13 mouse cellular contexts compared by ENCODE assay signal in genomic region chr9:70760974-70761373, GRCm38 (mm10).
DNase-seq lines count a peak whose midpoint lies in the region; ATAC-seq and TF ChIP-seq lines count a peak whose summit lies in the region.
"Had no signal": no experiment of that assay in that cellular context is flagged by ENCODE, and none has a peak within 500 bp of the region (broad histone marks: within the 10 kb centered on the region; RNA-seq: fewer than 3 reads in every experiment).

No protein-coding gene starts in this region.

- no peak overlapping the region for H3K4me2 ChIP-seq in heart, embryonic 15.5 days
- H3K4me2 ChIP-seq: midbrain, embryonic 12.5 days; stomach, embryonic 15.5 days had no signal

- H3K9me3 ChIP-seq in heart, embryonic 15.5 days (replicated peaks): no peaks in the 10 kb centered on the region
- H3K9me3 ChIP-seq: midbrain, embryonic 12.5 days; stomach, embryonic 15.5 days had no signal

- WGBS in heart, embryonic 15.5 days: 91% methylated on average over 5 of the region's 5 CpGs
- 14% methylated on average over 5 of the region's 5 CpGs for WGBS in spleen, adult 2 months
- 53% methylated on average over 5 of the region's 5 CpGs for WGBS in large intestine, adult 2 months
- WGBS in cerebellum, adult 2 months: 88% methylated on average over 5 of the region's 5 CpGs

- peaks cover 26% of the 10 kb centered on the region for H3K36me3 ChIP-seq in heart, embryonic 15.5 days
- H3K36me3 ChIP-seq in spleen, adult 2 months (ENCODE audit: control insufficient read depth, insufficient read depth, low read length): peaks cover 8% of the 10 kb centered on the region

- TF ChIP-seq CTCF in spleen, adult 2 months (IDR thresholded peaks at IDR 0.05; ENCODE audit: extremely low read depth, insufficient read depth, insufficient read length, insufficient replicate concordance): no peak
- no peak for TF ChIP-seq CTCF in cerebellum, adult 2 months (IDR thresholded peaks at IDR 0.05; ENCODE audit: borderline replicate concordance, insufficient read depth, low read depth, low read length)

- ATAC-seq in heart, embryonic 15.5 days (replicated peaks; ENCODE audit: insufficient number of reproducible peaks, insufficient read depth, low FRiP score, low read depth): no peak
- ATAC-seq: forebrain, embryonic 16.5 days had no signal

- TF ChIP-seq POLR2A in spleen, adult 2 months (IDR thresholded peaks at IDR 0.05; ENCODE audit: low read depth, low read length): no peak
- no peak for TF ChIP-seq POLR2A in cerebellum, adult 2 months (IDR thresholded peaks at IDR 0.05; ENCODE audit: borderline replicate concordance, insufficient read depth, low read length)

- H3K27me3 ChIP-seq in heart, embryonic 15.5 days: no peaks in the 10 kb centered on the region
- H3K27me3 ChIP-seq in spleen, adult 2 months (ENCODE audit: control insufficient read depth, insufficient read depth, low read length): no peaks in the 10 kb centered on the region
- H3K27me3 ChIP-seq in cerebellum, adult 2 months (ENCODE audit: control insufficient read depth, insufficient read depth, low read length): no peaks in the 10 kb centered on the region
- H3K27me3 ChIP-seq: midbrain, embryonic 12.5 days; stomach, embryonic 15.5 days had no signal

- no peaks in the 10 kb centered on the region for H3K4me1 ChIP-seq in heart, embryonic 15.5 days (replicated peaks)
- peaks cover 5% of the 10 kb centered on the region for H3K4me1 ChIP-seq in spleen, adult 2 months (ENCODE audit: control insufficient read depth, insufficient read depth, insufficient read length)
- H3K4me1 ChIP-seq in cerebellum, adult 2 months (ENCODE audit: control insufficient read depth, insufficient read depth, low read length): no peaks in the 10 kb centered on the region
- H3K4me1 ChIP-seq: midbrain, embryonic 12.5 days; stomach, embryonic 15.5 days had no signal

- no peak for DNase-seq in heart, adult 11 months
- peak; percentile 20 to 42 for DNase-seq in spleen, adult 2 months (ENCODE audit: low read depth in 1 of 2, low spot score in 2 of 2)
- no peak for DNase-seq in spleen, postnatal 4 days (ENCODE audit: low spot score in 2 of 2)
- peak; percentile 25 for DNase-seq in large intestine, adult 2 months (ENCODE audit: low read depth, low spot score)
- peak; percentile 12 for DNase-seq in skeletal muscle tissue, adult 2 months (ENCODE audit: low read depth, low spot score)
- no peak for DNase-seq in cerebellum, adult 2 months
- DNase-seq in right cerebral cortex, adult 18-20 months: no peak
- DNase-seq: kidney, adult 8-10 months; left cerebral cortex, postnatal 4 days had no signal

- H3K9ac ChIP-seq in heart, embryonic 15.5 days: no peak overlapping the region
- H3K9ac ChIP-seq: midbrain, embryonic 12.5 days; stomach, embryonic 15.5 days had no signal

- H3K27ac ChIP-seq in heart, embryonic 15.5 days: 0 out of 2 replicates have a peak overlapping the region, but pooled peaks have one; percentile 4
- peak overlapping the region; percentile 4; the same call in 1 of the 2 replicates for H3K27ac ChIP-seq in spleen, adult 2 months (ENCODE audit: insufficient read depth, low read length)
- H3K27ac ChIP-seq in cerebellum, adult 2 months (ENCODE audit: insufficient read depth, low read length): no peak overlapping the region
- H3K27ac ChIP-seq: midbrain, embryonic 12.5 days; stomach, embryonic 15.5 days had no signal

- no peak overlapping the region for H3K4me3 ChIP-seq in heart, embryonic 15.5 days
- no peak overlapping the region; the same call in 1 of the 2 replicates for H3K4me3 ChIP-seq in spleen, adult 2 months (ENCODE audit: extremely low read depth, insufficient read depth, insufficient read length)
- no peak overlapping the region for H3K4me3 ChIP-seq in cerebellum, adult 2 months (replicated peaks; ENCODE audit: insufficient read depth, low read depth, low read length)
- H3K4me3 ChIP-seq: midbrain, embryonic 12.5 days; stomach, embryonic 15.5 days had no signal

Comparison
In these comparisons a context has a peak if more than half of its experiments do, and no peak if none do; other contexts are left out.
1. DNase-seq: peak in spleen, adult 2 months (2 of 2), large intestine, adult 2 months (single experiment) and skeletal muscle tissue, adult 2 months (single experiment); none in heart, adult 11 months (single experiment), spleen, postnatal 4 days (0 of 2), cerebellum, adult 2 months (0 of 2) and right cerebral cortex, adult 18-20 months (single experiment).